Mouse (Mus musculus) thymus, adult 2 months (tissue): ENCODE data around the gene Hemgn.

Source experiments
- CTCF ChIP-seq: fragments of 200-500 bp; IDR thresholded peaks from 2 replicates; pipeline ENCODE4 v1.5.1; 2012; ENCODE audit warnings: mild to moderate bottlenecking, control low read depth, low read length, moderate library complexity, borderline replicate concordance; ENCODE audit not compliant: control insufficient read depth, poor library complexity, insufficient read depth; ENCODE audit errors: extremely low read depth
- POLR2A ChIP-seq: fragments of 200-500 bp; IDR thresholded peaks from 2 replicates; pipeline ENCODE4 v1.6.1; 2012; ENCODE audit warnings: mild to moderate bottlenecking, low read length, control low read depth, moderate library complexity; ENCODE audit not compliant: control insufficient read depth, poor library complexity, insufficient read depth; ENCODE audit errors: extremely low read depth

- no peak for TF ChIP-seq CTCF
- no peak for TF ChIP-seq POLR2A
These were observed 63.8 kb downstream of the Hemgn start for GRCm38 (mm10) chr4:46349530-46349929.
